Mouse (Mus musculus) heart, embryonic 10.5 days (tissue): Measurements from ENCODE around the gene Zfp689. TPM values are rescaled to one million over a fixed set of nuclear protein-coding genes. Genes with fewer than 3 reads are reported as not detected.
"Not testable (repeated sequence)": the region's sequence is repeated elsewhere in the genome, so short reads cannot be mapped to it uniquely, and the experiment has no call there.

Experiments
- DNase-seq: peaks from one replicate; pipeline ENCODE4 v3.0.0-alpha.2; 2017; ENCODE audit warnings: low spot score
- H3K27ac ChIP-seq: fragments of 300-500 bp; sonication (generic); 2 replicates; pipeline ENCODE4 v1.5.1; 2016; ENCODE audit warnings: mild to moderate bottlenecking
- H3K27me3 ChIP-seq: fragments of 300-500 bp; sonication (generic); 2 replicates; pipeline ENCODE4 v1.6.1; 2016; ENCODE audit warnings: mild to moderate bottlenecking; ENCODE audit not compliant: poor library complexity, insufficient read depth, severe bottlenecking
- H3K36me3 ChIP-seq: fragments of 300-500 bp; sonication (generic); 2 replicates; pipeline ENCODE4 v1.6.1; 2016; ENCODE audit warnings: mild to moderate bottlenecking, moderate library complexity
- H3K4me1 ChIP-seq: fragments of 300-500 bp; sonication (generic); 2 replicates; pipeline ENCODE4 v1.6.1; 2016; ENCODE audit warnings: mild to moderate bottlenecking
- H3K4me3 ChIP-seq: fragments of 300-500 bp; sonication (generic); 2 replicates; pipeline ENCODE4 v1.5.1; 2016; ENCODE audit warnings: mild to moderate bottlenecking, moderate library complexity
- H3K9me3 ChIP-seq: fragments of 300-500 bp; sonication (generic); 2 replicates; pipeline ENCODE4 v1.6.1; 2016; ENCODE audit warnings: mild to moderate bottlenecking, moderate library complexity
- WGBS: fragments of 180-500 bp; shearing (Covaris S2); methylation state at CpG from one replicate; pipeline ENCODE4 v1.1.7; 2016; 5-methylcytosine and 5-hydroxymethylcytosine counted together
- polyA plus RNA-seq: library from polyadenylated mRNA; unstranded; fragments of >200 nt; fragmentation: Nextera tagmentation; extraction: Ambion mirVana; gene quantifications from 2 replicates; pipeline ENCODE4 v1.2.1, GENCODE M21; 2016

Gene Zfp689
- polyA plus RNA-seq, 1 experiment from 2014 or later = 7.0 TPM

- no peaks in the 10 kb centered on the region for H3K9me3 ChIP-seq
These were observed 29.0 kb upstream of the Zfp689 start for GRCm38 (mm10) chr7:127477687-127478634.

GRCm38 (mm10) chr7:127476855-127477254 is 27.9 kb upstream of the Zfp689 start:
- 72% methylated on average over 4 of the region's 4 CpGs for WGBS
- H3K27ac ChIP-seq = peak overlapping the region; percentile 95; the same call in 1 of the 2 replicates
- peaks cover 51% of the 10 kb centered on the region for H3K36me3 ChIP-seq
- peak overlapping the region; percentile 100 for H3K4me3 ChIP-seq
- no peaks in the 10 kb centered on the region for H3K27me3 ChIP-seq
- no peaks in the 10 kb centered on the region for H3K9me3 ChIP-seq
- no peak for DNase-seq
- H3K4me1 ChIP-seq = peaks cover 32% of the 10 kb centered on the region

More at GRCm38 (mm10) chr7:127477687-127478634, 29.0 kb upstream of the Zfp689 start:
- Histone ChIP-seq H3K4me1 (peaks cover 24% of the 10 kb centered on the region), H3K27ac (peak overlapping the region; percentile 95), H3K36me3 (peaks cover 61% of the 10 kb centered on the region), H3K4me3 (peak overlapping the region; percentile 100), H3K27me3 (no peaks in the 10 kb centered on the region)
- WGBS = under 1% methylated on average over 50 of the region's 50 CpGs
- DNase-seq = peak; percentile 100

GRCm38 (mm10) chr7:127476336-127476735 is 27.4 kb upstream of the Zfp689 start:
- WGBS = 94% methylated on average over 11 of the region's 11 CpGs
- no peak overlapping the region for H3K27ac ChIP-seq
- H3K4me3 ChIP-seq = no peak overlapping the region
- no peaks in the 10 kb centered on the region for H3K27me3 ChIP-seq
- H3K9me3 ChIP-seq = no peaks in the 10 kb centered on the region
- peaks cover 46% of the 10 kb centered on the region for H3K36me3 ChIP-seq
- H3K4me1 ChIP-seq = peaks cover 32% of the 10 kb centered on the region
- no peak for DNase-seq

GRCm38 (mm10) chr7:127475186-127475740 is 26.3 kb upstream of the Zfp689 start:
- no peak overlapping the region for H3K4me3 ChIP-seq
- H3K9me3 ChIP-seq = no peaks in the 10 kb centered on the region
- H3K36me3 ChIP-seq = peaks cover 39% of the 10 kb centered on the region
- no peaks in the 10 kb centered on the region for H3K27me3 ChIP-seq
- WGBS = 93% methylated on average over 11 of the region's 11 CpGs
- H3K4me1 ChIP-seq = peaks cover 25% of the 10 kb centered on the region
- no peak overlapping the region for H3K27ac ChIP-seq
- no peak for DNase-seq

GRCm38 (mm10) chr7:127474378-127475070 is 25.6 kb upstream of the Zfp689 start:
- 84% methylated on average over 6 of the region's 6 CpGs for WGBS
- H3K9me3 ChIP-seq = no peaks in the 10 kb centered on the region
- DNase-seq = peak; percentile 58
- no peaks in the 10 kb centered on the region for H3K27me3 ChIP-seq
- peaks cover 39% of the 10 kb centered on the region for H3K36me3 ChIP-seq
- no peak overlapping the region for H3K4me3 ChIP-seq
- H3K27ac ChIP-seq = no peak overlapping the region
- H3K4me1 ChIP-seq = peaks cover 18% of the 10 kb centered on the region

GRCm38 (mm10) chr7:127473705-127474104 is 24.7 kb upstream of the Zfp689 start:
- Histone ChIP-seq H3K4me1 (peaks cover 15% of the 10 kb centered on the region), H3K9me3 (no peaks in the 10 kb centered on the region), H3K4me3 (no peak overlapping the region), H3K27ac (no peak overlapping the region), H3K27me3 (no peaks in the 10 kb centered on the region), H3K36me3 (peaks cover 42% of the 10 kb centered on the region)
- 80% methylated on average over 5 of the region's 5 CpGs for WGBS
- no peak for DNase-seq

- Histone ChIP-seq H3K4me3 (peak overlapping the region; percentile 92), H3K27me3 (no peaks in the 10 kb centered on the region), H3K36me3 (peaks cover 55% of the 10 kb centered on the region), H3K27ac (peak overlapping the region; percentile 97), H3K9me3 (no peaks in the 10 kb centered on the region), H3K4me1 (peaks cover 11% of the 10 kb centered on the region)
- DNase-seq = peak; percentile 81
- 2% methylated on average over 7 of the region's 7 CpGs for WGBS
These were observed 23.1 kb upstream of the Zfp689 start for GRCm38 (mm10) chr7:127472060-127472459.

GRCm38 (mm10) chr7:127471646-127472010 is 22.7 kb upstream of the Zfp689 start:
- no peak for DNase-seq
- Histone ChIP-seq H3K36me3 (peaks cover 54% of the 10 kb centered on the region), H3K27me3 (no peaks in the 10 kb centered on the region), H3K4me3 (peak overlapping the region; percentile 92), H3K4me1 (peaks cover 8% of the 10 kb centered on the region), H3K9me3 (no peaks in the 10 kb centered on the region), H3K27ac (peak overlapping the region; percentile 97)
- WGBS = 1% methylated on average over 22 of the region's 25 CpGs

- no peaks in the 10 kb centered on the region for H3K9me3 ChIP-seq
- H3K36me3 ChIP-seq = peaks cover 54% of the 10 kb centered on the region
- H3K4me3 ChIP-seq = peak overlapping the region; percentile 92
- H3K27me3 ChIP-seq = no peaks in the 10 kb centered on the region
- under 1% methylated on average over 46 of the region's 46 CpGs for WGBS
- peak; percentile 98 for DNase-seq
- H3K27ac ChIP-seq = peak overlapping the region; percentile 97
- peaks cover 8% of the 10 kb centered on the region for H3K4me1 ChIP-seq
These were observed 22.0 kb upstream of the Zfp689 start for GRCm38 (mm10) chr7:127470743-127471645.

- peak overlapping the region; percentile 97 for H3K27ac ChIP-seq
- H3K36me3 ChIP-seq = peaks cover 53% of the 10 kb centered on the region
- peaks cover 8% of the 10 kb centered on the region for H3K4me1 ChIP-seq
- no peaks in the 10 kb centered on the region for H3K27me3 ChIP-seq
- DNase-seq = peak; percentile 57
- WGBS = 9% methylated on average over 10 of the region's 10 CpGs
- H3K4me3 ChIP-seq = peak overlapping the region; percentile 92
- H3K9me3 ChIP-seq = no peaks in the 10 kb centered on the region
These were observed 21.2 kb upstream of the Zfp689 start for GRCm38 (mm10) chr7:127470011-127470715.

GRCm38 (mm10) chr7:127466606-127467005 is 17.6 kb upstream of the Zfp689 start:
- no peak overlapping the region for H3K27ac ChIP-seq
- no peak for DNase-seq
- no peak overlapping the region for H3K4me3 ChIP-seq
- no peaks in the 10 kb centered on the region for H3K9me3 ChIP-seq
- peaks cover 54% of the 10 kb centered on the region for H3K36me3 ChIP-seq
- WGBS = 90% methylated on average over 4 of the region's 4 CpGs
- no peaks in the 10 kb centered on the region for H3K4me1 ChIP-seq
- H3K27me3 ChIP-seq = no peaks in the 10 kb centered on the region

GRCm38 (mm10) chr7:127465670-127466069 is 16.7 kb upstream of the Zfp689 start:
- H3K36me3 ChIP-seq = peaks cover 62% of the 10 kb centered on the region
- WGBS = 89% methylated on average over 2 of the region's 2 CpGs
- H3K27me3 ChIP-seq, DNase-seq, H3K4me1 ChIP-seq, H3K4me3 ChIP-seq, H3K9me3 ChIP-seq, H3K27ac ChIP-seq: not testable (repeated sequence)
